Mouse (Mus musculus) kidney, adult 9 months (tissue): ENCODE measurements around the gene Yipf1.

ENCODE experiments used
- DNase-seq: peaks from one replicate; pipeline ENCODE4 v3.0.0; 2022

Yipf1 gene

DNA sequence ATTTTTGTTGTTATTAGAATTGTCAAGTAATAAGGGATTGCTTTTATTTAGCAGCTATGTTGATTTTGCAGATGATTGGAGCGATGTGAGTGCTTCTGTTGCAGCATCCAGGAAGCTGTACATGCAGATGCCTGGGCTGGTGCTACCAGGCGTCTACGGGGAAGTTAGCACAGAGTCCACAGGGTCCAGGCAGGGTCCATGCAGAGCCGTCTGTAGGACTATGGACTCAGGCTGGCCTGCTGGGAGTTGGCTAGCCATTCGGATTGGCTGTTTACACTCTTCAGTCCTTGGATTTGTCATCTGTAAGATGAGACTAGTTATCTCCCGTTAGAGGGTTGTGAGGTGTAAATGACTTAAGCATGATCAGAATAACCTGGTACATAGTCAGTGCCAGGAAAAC is 64.8 kb downstream of the Yipf1 start:
- peak; percentile 76 for DNase-seq

- DNase-seq, result peak; percentile 38
These were observed 66.7 kb downstream of the Yipf1 start for GRCm38 (mm10) chr4:107380871-107381270.

GRCm38 (mm10) chr4:107387038-107387437 is 72.9 kb downstream of the Yipf1 start:
- peak; percentile 65 for DNase-seq

- DNase-seq, result no peak
These were observed 73.3 kb downstream of the Yipf1 start for GRCm38 (mm10) chr4:107387465-107387864.

GRCm38 (mm10) chr4:107388291-107388690 is 74.1 kb downstream of the Yipf1 start:
- DNase-seq, result peak; percentile 74

DNA sequence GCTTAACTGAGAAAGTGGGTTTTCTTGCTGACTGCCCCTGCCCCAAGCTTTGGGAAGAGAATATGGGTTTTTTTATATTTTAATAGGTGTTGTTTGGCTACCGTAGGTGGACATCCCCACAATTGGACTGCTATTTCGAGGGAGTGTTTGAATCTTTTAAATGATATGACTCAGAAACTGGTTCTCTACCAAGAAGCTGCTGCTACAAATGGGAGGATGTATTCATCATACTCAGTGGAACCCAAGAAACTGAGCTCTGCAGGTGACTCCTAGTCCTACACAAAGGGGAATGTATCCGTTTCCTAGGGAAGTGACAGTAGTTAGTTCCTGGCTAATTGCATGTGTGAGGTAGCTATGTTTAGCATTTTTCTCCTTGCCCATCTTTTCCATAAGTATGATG is 75.2 kb downstream of the Yipf1 start:
- no peak for DNase-seq

- no peak for DNase-seq
These were observed 79.6 kb downstream of the Yipf1 start for GRCm38 (mm10) chr4:107393771-107394170.
